Mouse (Mus musculus) heart, embryonic 12.5 days (tissue): ENCODE results near the gene Smad3. TPM values are rescaled to one million over a fixed set of nuclear protein-coding genes. Genes with fewer than 3 reads are reported as not detected.
A peak's percentile ranks its signal among the peaks of the same experiment; 100 is the strongest.

Experiments used
- ATAC-seq: fragments of 200-750 bp; cut with Nextera tagmentation; 2 replicates; pipeline ENCODE4 v1.8.0; 2017; ENCODE audit warnings: moderate TSS enrichment, moderate library complexity; ENCODE audit not compliant: insufficient number of reproducible peaks, low FRiP score
- H3K27ac ChIP-seq: fragments of 300-500 bp; sonication (generic); 2 replicates; pipeline ENCODE4 v1.5.1; 2016; ENCODE audit warnings: mild to moderate bottlenecking, moderate library complexity; ENCODE audit not compliant: poor library complexity, severe bottlenecking
- H3K27me3 ChIP-seq: fragments of 300-500 bp; sonication (generic); replicated peaks from 2 replicates; pipeline ENCODE4 v1.6.1; 2016; ENCODE audit warnings: mild to moderate bottlenecking, moderate library complexity
- H3K36me3 ChIP-seq: fragments of 300-500 bp; sonication (generic); 2 replicates; pipeline ENCODE4 v1.6.1; 2016; ENCODE audit warnings: mild to moderate bottlenecking, moderate library complexity
- H3K4me1 ChIP-seq: fragments of 300-500 bp; sonication (generic); replicated peaks from 2 replicates; pipeline ENCODE4 v1.6.1; 2016; ENCODE audit warnings: mild to moderate bottlenecking
- H3K4me2 ChIP-seq: fragments of 300-500 bp; sonication (generic); 2 replicates; pipeline ENCODE4 v1.6.1; 2016; ENCODE audit warnings: mild to moderate bottlenecking, moderate library complexity
- H3K4me3 ChIP-seq: fragments of 300-500 bp; sonication (generic); 2 replicates; pipeline ENCODE4 v1.5.1; 2016; ENCODE audit warnings: mild to moderate bottlenecking
- H3K9ac ChIP-seq: fragments of 300-500 bp; sonication (generic); 2 replicates; pipeline ENCODE4 v1.6.1; 2016; ENCODE audit warnings: mild to moderate bottlenecking, moderate library complexity
- H3K9me3 ChIP-seq: fragments of 300-500 bp; sonication (generic); replicated peaks from 2 replicates; pipeline ENCODE4 v1.6.1; 2016; ENCODE audit warnings: mild to moderate bottlenecking, moderate library complexity
- whole genome bisulfite sequencing: fragments of 180-500 bp; shearing (Covaris S2); methylation state at CpG from one replicate; pipeline ENCODE4 v1.1.7; 2016; 5-methylcytosine and 5-hydroxymethylcytosine counted together
- polyA plus RNA-seq: library from polyadenylated mRNA; unstranded; fragments of >200 nt; fragmentation: Nextera tagmentation; extraction: Ambion mirVana; gene quantifications from 2 replicates; pipeline ENCODE4 v1.2.1, GENCODE M21; 2016

Gene Smad3
- polyA plus RNA-seq, 1 experiment from 2014 or later: 18.9 TPM

- Histone ChIP-seq H3K9ac (no peak overlapping the region), H3K4me1 (peaks cover 37% of the 10 kb centered on the region), H3K4me3 (no peak overlapping the region), H3K27ac (no peak overlapping the region), H3K27me3 (no peaks in the 10 kb centered on the region), H3K4me2 (peak overlapping the region; percentile 3; the same call in 1 of the 2 replicates), H3K9me3 (no peaks in the 10 kb centered on the region), H3K36me3 (peaks cover 22% of the 10 kb centered on the region)
- whole genome bisulfite sequencing: 33% methylated on average over 1 of the region's 1 CpGs
- no peak; the same call in 1 of the 2 replicates for ATAC-seq
These were observed 144.2 kb downstream of the Smad3 start for GRCm38 (mm10) chr9:63613569-63613968.

DNA sequence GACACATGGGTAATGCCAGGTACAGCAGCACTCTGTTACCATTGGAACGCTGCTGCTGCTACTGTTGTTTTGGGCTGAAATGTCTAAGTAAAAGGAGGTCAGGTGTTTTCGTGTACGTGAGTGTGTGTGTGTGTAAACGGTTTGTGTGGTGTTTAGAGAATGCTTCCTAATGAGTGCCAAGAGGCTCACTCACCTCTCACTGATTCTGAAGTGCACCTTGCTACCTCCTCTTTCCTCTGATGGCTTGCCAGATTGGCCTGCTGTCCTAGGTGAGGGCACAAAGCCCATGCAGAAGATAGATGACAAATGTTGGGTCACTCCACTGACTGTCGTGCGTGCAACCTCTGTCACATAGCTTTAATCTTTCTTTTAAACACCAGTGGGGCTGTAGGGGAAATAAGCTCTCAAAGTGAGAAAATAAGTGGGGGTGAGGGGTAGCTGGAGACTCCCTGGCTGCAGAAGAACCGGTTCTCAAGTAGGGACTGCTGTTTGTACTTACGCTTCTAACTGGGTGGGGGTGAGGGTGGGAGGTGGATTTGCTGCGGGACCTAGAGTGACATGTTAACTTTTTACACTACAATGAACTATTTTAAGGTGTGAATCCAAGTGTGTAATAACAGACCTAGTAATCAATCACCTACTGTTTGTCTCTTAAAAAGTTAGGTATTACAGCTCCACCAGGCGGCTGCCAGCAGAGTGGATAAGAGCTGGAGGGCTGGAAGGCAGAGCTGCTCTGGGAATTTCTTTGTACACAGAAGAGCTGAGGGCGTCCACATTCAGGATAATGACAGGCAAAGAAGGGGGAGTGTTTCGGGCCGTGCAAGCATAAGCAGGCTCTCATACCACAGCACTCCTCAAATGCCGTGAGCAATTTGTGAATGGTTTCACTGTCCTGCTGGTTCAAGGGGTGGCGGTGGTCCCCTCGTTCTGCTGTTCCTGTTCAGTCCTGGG lies 145.0 kb downstream of the Smad3 start:
- 0 out of 2 replicates have a peak overlapping the region, but pooled peaks have one; percentile 32 for H3K9ac ChIP-seq
- H3K4me3 ChIP-seq: no peak overlapping the region
- peaks cover 15% of the 10 kb centered on the region for H3K36me3 ChIP-seq
- H3K27me3 ChIP-seq: no peaks in the 10 kb centered on the region
- H3K4me1 ChIP-seq: peaks cover 37% of the 10 kb centered on the region
- ATAC-seq: no peak
- peak overlapping the region; percentile 3; the same call in 1 of the 2 replicates for H3K4me2 ChIP-seq
- H3K9me3 ChIP-seq: no peaks in the 10 kb centered on the region
- 60% methylated on average over 16 of the region's 16 CpGs for WGBS
- no peak overlapping the region for H3K27ac ChIP-seq

- Histone ChIP-seq H3K4me2 (no peak overlapping the region), H3K4me1 (peaks cover 37% of the 10 kb centered on the region), H3K36me3 (peaks cover 6% of the 10 kb centered on the region), H3K9ac (peak overlapping the region; percentile 32; the same call in 1 of the 2 replicates), H3K27me3 (no peaks in the 10 kb centered on the region), H3K9me3 (no peaks in the 10 kb centered on the region), H3K4me3 (no peak overlapping the region), H3K27ac (no peak overlapping the region)
- WGBS: 57% methylated on average over 5 of the region's 5 CpGs
- ATAC-seq: no peak
These were observed 145.8 kb downstream of the Smad3 start for GRCm38 (mm10) chr9:63611967-63612366.

- H3K27me3 ChIP-seq: no peaks in the 10 kb centered on the region
- no peak overlapping the region for H3K4me3 ChIP-seq
- H3K4me2 ChIP-seq: 0 out of 2 replicates have a peak overlapping the region, but pooled peaks have one; percentile 11
- no peaks in the 10 kb centered on the region for H3K9me3 ChIP-seq
- H3K4me1 ChIP-seq: peaks cover 40% of the 10 kb centered on the region
- no peaks in the 10 kb centered on the region for H3K36me3 ChIP-seq
- peak overlapping the region; percentile 2 for H3K27ac ChIP-seq
- 0 out of 2 replicates have a peak overlapping the region, but pooled peaks have one; percentile 3 for H3K9ac ChIP-seq
- WGBS: 25% methylated on average over 13 of the region's 13 CpGs
- ATAC-seq: 0 out of 2 replicates have a peak, but pooled peaks have one; percentile 25
These were observed 146.9 kb downstream of the Smad3 start for GRCm38 (mm10) chr9:63610841-63611366.

- ATAC-seq: no peak
- Histone ChIP-seq H3K27me3 (no peaks in the 10 kb centered on the region), H3K27ac (no peak overlapping the region), H3K9ac (no peak overlapping the region), H3K4me3 (no peak overlapping the region), H3K9me3 (no peaks in the 10 kb centered on the region), H3K4me1 (peaks cover 43% of the 10 kb centered on the region), H3K4me2 (no peak overlapping the region), H3K36me3 (no peaks in the 10 kb centered on the region)
- 90% methylated on average over 6 of the region's 6 CpGs for WGBS
These were observed 147.6 kb downstream of the Smad3 start for GRCm38 (mm10) chr9:63610231-63610630.

- Histone ChIP-seq H3K4me1 (peaks cover 47% of the 10 kb centered on the region), H3K27ac (no peak overlapping the region), H3K9me3 (no peaks in the 10 kb centered on the region), H3K4me3 (no peak overlapping the region), H3K4me2 (no peak overlapping the region), H3K36me3 (no peaks in the 10 kb centered on the region), H3K27me3 (no peaks in the 10 kb centered on the region), H3K9ac (no peak overlapping the region)
- ATAC-seq: no peak
- 87% methylated on average over 2 of the region's 2 CpGs for WGBS
These were observed 148.0 kb downstream of the Smad3 start for GRCm38 (mm10) chr9:63609776-63610175.

DNA sequence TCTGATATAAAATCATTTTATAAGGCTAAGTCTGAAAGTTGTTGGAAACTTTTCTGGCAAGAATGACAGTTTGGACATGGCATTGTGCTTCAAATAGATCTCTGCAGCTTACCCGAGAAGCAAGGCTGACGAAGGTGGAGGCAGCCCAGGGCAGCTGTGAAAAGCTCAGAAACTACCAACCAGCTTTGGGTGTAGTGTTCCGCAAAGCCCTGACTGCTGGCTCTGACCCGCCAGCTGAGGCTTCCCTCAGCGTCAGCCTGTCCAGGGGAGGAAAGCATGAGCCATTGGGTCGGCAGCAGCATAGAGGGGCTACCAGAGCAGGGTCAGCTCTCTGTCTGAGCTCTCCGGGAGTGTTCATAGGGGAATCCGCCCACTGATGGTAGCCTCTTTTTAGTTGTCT lies 148.5 kb downstream of the Smad3 start:
- Histone ChIP-seq H3K4me1 (peaks cover 49% of the 10 kb centered on the region), H3K4me2 (no peak overlapping the region), H3K27me3 (no peaks in the 10 kb centered on the region), H3K4me3 (no peak overlapping the region), H3K36me3 (no peaks in the 10 kb centered on the region), H3K27ac (no peak overlapping the region), H3K9me3 (no peaks in the 10 kb centered on the region), H3K9ac (no peak overlapping the region)
- 69% methylated on average over 8 of the region's 8 CpGs for WGBS
- ATAC-seq: no peak

- ATAC-seq: no peak
- no peak overlapping the region for H3K9ac ChIP-seq
- no peaks in the 10 kb centered on the region for H3K9me3 ChIP-seq
- H3K4me1 ChIP-seq: peaks cover 56% of the 10 kb centered on the region
- H3K4me3 ChIP-seq: no peak overlapping the region
- WGBS: 75% methylated on average over 6 of the region's 6 CpGs
- H3K36me3 ChIP-seq: no peaks in the 10 kb centered on the region
- no peak overlapping the region for H3K27ac ChIP-seq
- no peaks in the 10 kb centered on the region for H3K27me3 ChIP-seq
- no peak overlapping the region for H3K4me2 ChIP-seq
These were observed 149.8 kb downstream of the Smad3 start for GRCm38 (mm10) chr9:63608006-63608405.

DNA sequence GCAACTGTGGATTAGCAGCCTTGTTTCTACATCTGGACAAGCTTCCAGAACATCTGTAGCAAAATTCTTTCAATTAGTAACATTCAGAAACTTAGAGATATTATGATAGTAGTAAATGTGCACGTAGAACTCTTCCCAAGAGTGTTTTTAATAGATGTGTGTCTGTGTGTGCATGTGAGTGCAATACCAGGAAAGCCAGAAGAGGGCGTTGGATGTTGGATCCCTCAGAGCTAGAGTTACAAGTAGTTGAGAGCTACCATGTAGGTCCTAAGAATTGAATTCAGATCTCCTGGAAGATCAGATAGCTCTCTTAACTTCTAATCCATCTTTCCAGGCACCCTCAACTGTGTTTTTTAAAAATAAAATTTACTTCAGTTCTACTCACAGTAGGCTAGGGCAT lies 151.2 kb downstream of the Smad3 start:
- H3K9ac ChIP-seq: no peak overlapping the region
- H3K4me3 ChIP-seq: no peak overlapping the region
- no peak for ATAC-seq
- WGBS: 76% methylated on average over 2 of the region's 2 CpGs
- no peaks in the 10 kb centered on the region for H3K36me3 ChIP-seq
- H3K27ac ChIP-seq: no peak overlapping the region
- H3K4me1 ChIP-seq: peaks cover 43% of the 10 kb centered on the region
- no peaks in the 10 kb centered on the region for H3K9me3 ChIP-seq
- no peak overlapping the region for H3K4me2 ChIP-seq
- no peaks in the 10 kb centered on the region for H3K27me3 ChIP-seq

- peak overlapping the region; percentile 73 for H3K4me2 ChIP-seq
- 40% methylated on average over 6 of the region's 6 CpGs for WGBS
- H3K9me3 ChIP-seq: no peaks in the 10 kb centered on the region
- H3K27me3 ChIP-seq: no peaks in the 10 kb centered on the region
- peak overlapping the region; percentile 81 for H3K4me3 ChIP-seq
- H3K9ac ChIP-seq: 0 out of 2 replicates have a peak overlapping the region, but pooled peaks have one; percentile 3
- H3K36me3 ChIP-seq: no peaks in the 10 kb centered on the region
- peaks cover 26% of the 10 kb centered on the region for H3K4me1 ChIP-seq
- ATAC-seq: no peak
- no peak overlapping the region; the same call in 1 of the 2 replicates for H3K27ac ChIP-seq
These were observed 153.9 kb downstream of the Smad3 start for GRCm38 (mm10) chr9:63603849-63604248.
